Mouse (Mus musculus): Measurements from ENCODE around the gene Gmds. TPM values are rescaled to one million over a fixed set of nuclear protein-coding genes. Genes with fewer than 3 reads are reported as not detected.

Gmds gene
- polyA plus RNA-seq, 1 experiment from 2014 or later = 5.7 TPM

DNA sequence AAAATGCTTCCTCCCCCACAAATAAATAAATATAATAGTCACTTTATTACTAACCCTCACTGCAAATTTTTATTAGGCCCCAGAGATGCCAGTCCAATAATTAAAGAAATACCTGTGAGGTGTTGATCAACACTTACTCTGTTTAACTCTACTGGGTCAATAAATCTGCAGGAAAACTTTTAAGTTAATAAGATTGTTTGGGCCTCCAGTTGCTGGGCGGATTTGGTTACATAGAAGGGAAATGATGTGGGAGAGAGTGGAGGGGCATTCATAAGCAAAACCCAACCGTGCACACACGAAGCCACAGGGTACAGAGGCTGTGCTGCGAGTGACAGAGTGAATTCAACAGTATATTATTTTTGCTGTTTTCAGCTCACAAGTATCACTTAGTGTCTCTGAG lies 345.1 kb downstream of the Gmds start:
- Histone ChIP-seq H3K27ac (no peak overlapping the region), H3K36me3 (ENCODE audit: inconsistent target) (no peaks in the 10 kb centered on the region), H3K4me3 (ENCODE audit: inconsistent target) (no peak overlapping the region), H3K79me2 (ENCODE audit: inconsistent target) (no peaks in the 10 kb centered on the region)
- 76% methylated on average over 4 of the region's 4 CpGs for WGBS (ENCODE audit: missing documents)

DNA sequence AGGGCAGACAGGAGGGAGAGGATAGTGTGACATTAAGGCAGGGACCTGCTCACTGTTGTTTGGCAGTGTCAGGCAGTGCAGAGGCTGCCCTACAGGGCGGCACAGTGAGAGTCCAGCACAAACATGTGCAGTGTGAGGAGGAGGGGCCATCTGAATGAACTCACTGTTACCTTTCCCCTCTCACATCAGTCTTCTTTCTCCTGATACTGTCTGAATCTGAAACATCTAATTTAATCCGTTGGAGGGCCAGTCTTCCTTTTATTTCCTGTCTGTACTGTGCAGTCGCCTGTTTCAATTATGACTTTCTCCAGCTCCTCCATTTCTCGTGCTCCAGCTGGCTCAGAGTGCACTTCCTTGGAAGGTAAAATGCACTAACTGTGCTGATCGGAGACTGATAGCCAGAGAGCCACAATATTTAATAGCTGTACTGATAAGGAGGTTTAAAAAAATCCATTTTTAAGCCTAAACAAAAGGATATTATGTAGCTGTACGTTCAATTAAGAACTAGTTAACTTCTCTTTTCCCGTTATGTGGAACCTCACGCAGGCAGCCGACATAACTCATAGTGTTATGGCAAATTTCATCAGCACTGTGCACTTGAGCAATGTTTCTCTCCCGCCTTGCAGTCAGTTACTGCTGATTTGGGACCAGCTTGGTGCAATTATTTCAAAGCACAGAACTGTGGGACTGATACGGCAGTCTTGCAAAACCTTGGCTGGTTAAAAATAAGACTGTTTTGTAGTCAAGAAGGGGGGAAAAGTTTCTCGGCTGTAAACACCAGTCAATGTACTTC lies 345.9 kb downstream of the Gmds start:
- Histone ChIP-seq H3K27ac (no peak overlapping the region), H3K79me2 (ENCODE audit: inconsistent target) (no peaks in the 10 kb centered on the region), H3K4me3 (ENCODE audit: inconsistent target) (no peak overlapping the region; the same call in 1 of the 2 replicates), H3K36me3 (ENCODE audit: inconsistent target) (no peaks in the 10 kb centered on the region)
- WGBS (ENCODE audit: missing documents) = 14% methylated on average over 12 of the region's 12 CpGs

DNA sequence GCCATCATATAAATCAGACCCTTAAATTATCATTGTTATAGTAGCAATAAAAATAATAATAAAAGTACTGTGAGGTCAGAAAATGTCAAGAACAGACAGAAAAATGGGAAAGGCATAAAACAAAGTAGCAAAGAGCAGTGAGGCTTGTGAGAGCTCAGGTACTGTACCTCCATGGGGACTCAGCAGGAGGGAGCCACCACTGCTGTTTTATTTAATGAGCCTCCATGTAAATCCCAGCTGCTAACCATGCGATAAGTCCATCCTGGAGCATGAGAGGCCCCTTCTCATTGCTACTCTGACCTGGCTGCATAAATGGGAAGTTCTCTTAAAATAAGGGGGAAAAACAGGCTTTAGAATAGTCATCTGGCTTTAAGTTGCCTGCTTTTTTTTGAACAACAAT lies 357.3 kb downstream of the Gmds start:
- WGBS (ENCODE audit: missing documents) = 82% methylated on average over 1 of the region's 1 CpGs
- Histone ChIP-seq H3K27ac (no peak overlapping the region), H3K79me2 (ENCODE audit: inconsistent target) (no peaks in the 10 kb centered on the region), H3K4me3 (ENCODE audit: inconsistent target) (no peak overlapping the region), H3K36me3 (ENCODE audit: inconsistent target) (no peaks in the 10 kb centered on the region)

DNA sequence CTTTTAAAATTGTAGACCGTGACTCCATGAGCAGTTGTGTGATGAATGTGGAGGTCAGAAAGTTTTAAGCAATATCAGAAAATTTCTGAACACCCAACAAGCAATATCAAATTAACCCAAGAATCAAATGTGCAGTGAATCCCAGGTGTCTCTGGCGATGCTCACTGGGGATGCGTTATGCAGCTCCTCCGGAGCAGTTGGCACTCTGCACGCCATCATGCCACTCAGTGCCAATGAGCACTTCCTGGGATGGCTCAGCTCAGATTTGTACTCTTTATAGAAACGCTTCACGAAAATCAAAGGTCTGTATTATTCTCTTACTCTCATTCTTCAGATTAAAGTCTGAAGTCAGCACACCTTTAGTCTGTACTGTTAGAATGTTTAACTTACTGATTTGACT lies 360.4 kb downstream of the Gmds start:
- WGBS (ENCODE audit: missing documents) = 97% methylated on average over 7 of the region's 7 CpGs
- no peaks in the 10 kb centered on the region for H3K79me2 ChIP-seq (ENCODE audit: inconsistent target)
- H3K36me3 ChIP-seq (ENCODE audit: inconsistent target) = no peaks in the 10 kb centered on the region
- no peak overlapping the region for H3K4me3 ChIP-seq (ENCODE audit: inconsistent target)
- no peak overlapping the region for H3K27ac ChIP-seq

DNA sequence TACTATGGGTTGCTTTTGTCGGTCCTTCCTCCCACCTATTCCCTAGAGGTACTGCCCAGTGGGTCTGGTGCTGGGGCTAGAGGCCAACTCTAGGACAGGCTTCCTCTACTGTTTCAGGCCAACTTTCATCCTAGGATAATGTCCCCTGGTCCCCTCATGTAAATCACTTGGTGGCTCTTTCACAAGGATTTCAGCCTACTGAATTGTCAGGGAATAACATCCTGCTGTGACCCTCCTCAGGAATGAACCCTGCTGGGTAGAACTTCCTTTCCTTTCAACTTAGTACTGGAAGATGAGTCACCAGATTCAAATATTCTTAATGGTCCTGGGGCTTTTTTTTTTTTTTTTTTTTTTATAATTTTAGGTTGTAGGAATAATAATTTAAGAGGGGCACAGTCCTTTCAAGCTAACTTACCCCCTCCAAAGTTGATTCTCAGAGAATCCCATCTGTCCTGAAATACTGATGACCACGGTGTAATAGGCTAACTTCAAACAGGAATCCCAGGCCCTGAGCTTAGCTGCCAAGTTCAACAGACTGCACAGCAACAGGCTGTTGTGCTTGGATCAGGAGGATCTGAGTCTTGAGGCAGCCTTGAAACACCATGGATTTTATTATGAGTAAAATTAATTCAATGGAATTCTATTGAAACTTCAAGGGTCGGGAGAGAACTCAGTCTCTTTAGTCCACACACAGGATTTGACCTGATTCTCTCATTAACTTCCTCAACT lies 363.6 kb downstream of the Gmds start:
- H3K36me3 ChIP-seq (ENCODE audit: inconsistent target) = no peaks in the 10 kb centered on the region
- H3K27ac ChIP-seq = no peak overlapping the region
- H3K4me3 ChIP-seq (ENCODE audit: inconsistent target) = no peak overlapping the region
- no peaks in the 10 kb centered on the region for H3K79me2 ChIP-seq (ENCODE audit: inconsistent target)
- WGBS (ENCODE audit: missing documents) = 92% methylated on average over 3 of the region's 3 CpGs

DNA sequence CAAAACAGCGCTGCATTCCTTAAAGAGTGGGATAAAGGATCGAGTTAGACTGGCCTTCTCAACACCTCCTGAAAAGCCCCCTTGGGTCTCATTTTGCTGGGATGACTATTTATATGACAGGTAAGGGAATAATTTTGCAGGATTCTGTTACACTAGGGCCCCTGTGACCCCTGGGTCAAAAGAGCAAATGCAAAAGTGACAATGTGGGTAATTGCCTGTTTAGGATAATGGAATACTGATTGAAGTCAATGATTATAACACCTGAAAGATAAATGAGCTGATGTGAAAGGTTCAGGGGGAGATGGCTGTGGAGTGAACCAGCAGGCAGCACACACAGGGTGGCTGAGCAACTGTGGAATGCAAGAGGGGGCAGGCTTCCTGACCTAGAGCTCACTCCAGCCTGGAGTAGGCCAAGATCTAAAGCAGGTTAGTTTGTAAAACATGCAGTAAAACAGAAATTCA lies 367.5 kb downstream of the Gmds start:
- H3K27ac ChIP-seq = no peak overlapping the region
- H3K36me3 ChIP-seq (ENCODE audit: inconsistent target) = no peaks in the 10 kb centered on the region
- no peak overlapping the region for H3K4me3 ChIP-seq (ENCODE audit: inconsistent target)
- no peaks in the 10 kb centered on the region for H3K79me2 ChIP-seq (ENCODE audit: inconsistent target)
- 94% methylated on average over 2 of the region's 2 CpGs for WGBS (ENCODE audit: missing documents)

DNA sequence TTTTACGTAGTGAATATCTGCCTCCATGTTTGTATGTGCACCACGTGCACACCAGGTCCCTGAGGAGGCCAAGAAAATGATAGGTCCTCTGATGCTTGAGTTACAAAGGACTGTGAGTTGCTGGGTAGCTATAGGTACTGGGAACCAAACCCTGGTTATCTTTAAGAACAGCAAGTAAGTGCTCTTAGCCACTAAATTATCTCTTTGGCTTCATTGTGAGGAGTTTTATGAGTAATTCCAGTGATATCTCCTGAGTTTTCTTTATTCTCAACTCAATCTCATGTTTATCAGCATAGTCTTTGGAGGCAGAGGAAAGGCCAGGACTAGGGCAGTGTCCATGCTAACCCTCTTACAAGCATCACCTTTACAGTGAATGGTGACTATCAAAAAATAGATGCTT lies 370.3 kb downstream of the Gmds start:
- 97% methylated on average over 2 of the region's 2 CpGs for WGBS (ENCODE audit: missing documents)
- Histone ChIP-seq H3K4me3 (ENCODE audit: inconsistent target) (no peak overlapping the region), H3K27ac (no peak overlapping the region), H3K36me3 (ENCODE audit: inconsistent target) (no peaks in the 10 kb centered on the region), H3K79me2 (ENCODE audit: inconsistent target) (no peaks in the 10 kb centered on the region)

DNA sequence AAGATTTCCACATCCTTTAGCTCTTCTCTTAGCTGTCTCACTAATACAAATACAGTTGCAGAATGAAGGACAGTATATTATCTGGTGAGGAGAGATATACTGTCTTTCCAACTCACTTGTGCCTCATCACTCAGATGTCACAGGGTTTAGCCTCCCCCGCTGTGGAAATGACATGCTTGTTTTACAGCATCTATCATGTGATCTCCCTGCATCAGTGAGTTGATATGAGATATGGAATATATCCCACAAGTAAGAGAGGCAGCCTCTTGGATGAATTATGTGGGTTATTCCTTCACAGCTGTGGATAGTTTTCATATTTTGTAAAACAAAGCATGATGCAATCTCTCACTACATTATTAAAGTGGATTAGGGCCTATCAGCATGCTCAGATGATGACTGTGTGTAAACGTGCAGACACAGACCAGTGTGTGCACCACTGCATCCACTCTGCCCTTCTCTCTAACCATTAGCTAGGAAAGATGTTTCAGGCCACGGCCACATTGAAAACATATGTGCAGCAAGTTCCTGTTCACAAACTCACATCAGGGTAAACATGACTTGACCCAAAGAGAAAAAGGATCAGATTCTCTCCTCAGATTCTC lies 371.5 kb downstream of the Gmds start:
- Histone ChIP-seq H3K36me3 (ENCODE audit: inconsistent target) (no peaks in the 10 kb centered on the region), H3K79me2 (ENCODE audit: inconsistent target) (no peaks in the 10 kb centered on the region), H3K4me3 (ENCODE audit: inconsistent target) (no peak overlapping the region), H3K27ac (no peak overlapping the region)
- WGBS (ENCODE audit: missing documents) = 79% methylated on average over 3 of the region's 3 CpGs

DNA sequence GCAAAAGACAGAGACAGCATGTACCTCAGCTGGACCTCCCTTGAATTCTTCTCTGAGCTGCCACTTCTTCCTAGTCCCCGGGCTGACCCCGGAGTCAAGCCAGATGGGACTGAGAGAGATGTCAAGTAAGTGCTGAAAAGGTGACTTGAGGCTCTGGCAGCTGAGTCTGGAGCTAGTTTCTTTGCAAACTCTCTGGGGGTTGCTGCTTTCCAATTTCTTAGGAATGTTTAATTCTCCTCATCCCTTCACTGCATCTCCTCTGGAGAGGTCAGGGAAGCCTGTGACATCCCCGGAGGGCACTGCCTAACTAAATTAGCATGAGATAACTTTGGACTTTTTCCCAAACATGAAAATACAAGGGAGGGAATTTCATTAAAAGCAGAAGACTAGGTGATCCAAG lies 378.0 kb downstream of the Gmds start:
- Histone ChIP-seq H3K27ac (no peak overlapping the region), H3K79me2 (ENCODE audit: inconsistent target) (no peaks in the 10 kb centered on the region), H3K36me3 (ENCODE audit: inconsistent target) (no peaks in the 10 kb centered on the region), H3K4me3 (ENCODE audit: inconsistent target) (no peak overlapping the region)
- 94% methylated on average over 3 of the region's 3 CpGs for WGBS (ENCODE audit: missing documents)

DNA sequence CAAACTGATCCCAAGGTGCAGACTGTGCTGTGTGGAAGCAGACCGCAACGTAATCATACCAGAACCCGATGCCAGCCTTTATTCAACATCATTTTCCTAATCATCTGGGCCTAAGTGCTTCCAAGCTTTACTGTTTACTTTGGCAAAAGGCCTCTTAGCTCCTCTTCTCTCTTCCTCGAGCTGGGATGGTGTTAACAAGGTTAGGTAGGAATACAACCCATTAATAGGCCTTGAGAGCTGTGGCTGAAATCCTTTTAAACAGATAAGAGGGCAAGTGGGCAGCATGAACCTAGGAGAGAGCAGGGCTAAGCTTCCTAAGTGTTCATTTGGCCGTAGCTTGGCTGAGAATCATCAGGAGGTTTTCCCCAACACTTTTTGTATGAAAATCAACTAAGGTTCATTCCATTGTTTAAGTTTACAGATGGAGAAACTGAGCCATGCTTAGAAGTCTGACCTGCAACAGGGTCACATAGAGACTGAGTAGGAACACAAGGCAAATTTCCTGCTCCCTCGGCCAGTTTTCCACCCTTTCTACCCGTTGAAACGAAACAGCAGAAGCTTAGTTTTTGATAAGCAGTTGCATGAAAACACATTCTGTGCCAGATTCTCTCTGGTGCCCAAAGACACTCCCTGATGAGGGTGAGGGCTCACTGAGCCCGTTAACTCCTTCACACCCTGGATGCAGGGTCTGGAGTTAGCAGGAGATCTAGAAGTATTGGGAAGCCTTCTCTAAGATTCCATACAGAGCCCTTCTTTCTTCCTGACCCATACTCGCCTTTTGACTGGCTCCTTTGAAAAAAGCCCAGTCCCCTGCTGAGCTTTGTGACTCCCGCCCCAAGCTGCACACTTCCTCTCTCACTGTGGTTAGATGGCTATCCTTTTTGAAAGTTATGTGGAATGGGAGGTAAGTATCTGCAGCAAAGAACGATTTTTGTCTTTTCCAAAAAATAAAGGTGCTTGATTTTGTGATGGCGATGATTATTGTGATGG lies 379.9 kb downstream of the Gmds start:
- H3K36me3 ChIP-seq (ENCODE audit: inconsistent target) = no peaks in the 10 kb centered on the region
- WGBS (ENCODE audit: missing documents) = 72% methylated on average over 13 of the region's 13 CpGs
- H3K4me3 ChIP-seq (ENCODE audit: inconsistent target) = no peak overlapping the region

DNA sequence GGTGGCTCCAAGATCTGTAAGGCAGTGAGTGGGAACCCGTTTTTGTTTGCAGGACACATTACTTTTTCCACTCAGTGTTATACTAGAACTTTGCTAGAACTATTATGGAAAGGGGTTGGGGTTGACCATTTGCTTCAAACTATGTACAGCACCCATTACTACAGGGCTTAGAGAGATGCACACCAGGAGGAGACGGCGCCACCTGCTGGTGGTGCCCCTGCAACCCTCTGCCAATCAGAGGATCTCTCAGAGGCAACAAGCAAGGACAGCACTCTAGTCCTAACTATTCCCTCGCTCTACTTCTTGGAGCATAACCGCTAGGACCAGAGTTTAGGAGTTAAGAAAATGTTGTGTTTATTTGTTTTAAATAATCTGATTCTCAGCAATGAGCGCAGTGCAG lies 382.0 kb downstream of the Gmds start:
- WGBS (ENCODE audit: missing documents) = 88% methylated on average over 6 of the region's 6 CpGs
- Histone ChIP-seq H3K4me3 (ENCODE audit: inconsistent target) (no peak overlapping the region), H3K79me2 (ENCODE audit: inconsistent target) (no peaks in the 10 kb centered on the region), H3K27ac (no peak overlapping the region), H3K36me3 (ENCODE audit: inconsistent target) (no peaks in the 10 kb centered on the region)

More for the DNA sequence above, 379.9 kb downstream of the Gmds start:
- Histone ChIP-seq H3K79me2 (ENCODE audit: inconsistent target) (no peaks in the 10 kb centered on the region), H3K27ac (no peak overlapping the region)

DNA sequence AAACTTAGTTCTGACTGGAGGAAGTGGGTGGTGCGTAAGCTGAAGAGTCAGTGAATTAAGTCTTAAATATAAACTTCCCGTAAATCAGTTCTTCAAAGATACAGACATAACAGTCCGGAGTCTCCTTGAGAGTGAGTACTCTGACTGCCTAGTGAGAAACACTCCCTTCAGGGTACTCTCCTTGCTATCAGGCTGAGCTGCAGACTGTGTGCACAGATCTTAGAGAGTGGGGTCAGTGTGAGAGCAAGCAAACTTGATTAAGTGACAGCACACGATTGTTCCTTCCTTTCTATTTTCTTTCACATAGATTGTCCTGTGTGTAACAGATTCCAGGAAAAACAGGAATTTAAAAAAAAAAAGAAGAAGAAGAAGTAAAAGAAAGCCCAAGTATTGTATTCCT lies 382.4 kb downstream of the Gmds start:
- Histone ChIP-seq H3K36me3 (ENCODE audit: inconsistent target) (no peaks in the 10 kb centered on the region), H3K27ac (no peak overlapping the region), H3K4me3 (ENCODE audit: inconsistent target) (no peak overlapping the region), H3K79me2 (ENCODE audit: inconsistent target) (no peaks in the 10 kb centered on the region)
- WGBS (ENCODE audit: missing documents) = 97% methylated on average over 4 of the region's 4 CpGs

DNA sequence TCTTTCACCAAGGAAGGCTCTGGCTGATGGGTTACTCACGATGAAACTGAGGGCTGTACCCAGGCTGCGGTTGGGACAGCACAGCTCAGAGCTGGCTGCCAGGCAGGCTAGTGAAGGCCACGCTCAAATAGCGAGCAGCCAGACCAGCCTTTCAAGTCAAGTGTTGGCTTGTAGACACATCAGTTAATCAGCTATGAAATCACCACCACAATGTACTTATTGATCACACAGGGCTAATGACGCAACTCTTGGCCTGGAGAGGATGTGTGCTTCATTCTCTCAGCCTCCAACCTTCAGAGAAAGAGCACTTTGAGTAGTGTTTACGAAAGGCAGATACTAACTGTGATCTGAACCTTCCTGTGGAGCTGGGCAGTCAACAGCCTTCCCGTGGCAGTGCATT lies 383.4 kb downstream of the Gmds start:
- no peak overlapping the region for H3K4me3 ChIP-seq (ENCODE audit: inconsistent target)
- no peaks in the 10 kb centered on the region for H3K79me2 ChIP-seq (ENCODE audit: inconsistent target)
- H3K36me3 ChIP-seq (ENCODE audit: inconsistent target) = no peaks in the 10 kb centered on the region
- H3K27ac ChIP-seq = no peak overlapping the region
- WGBS (ENCODE audit: missing documents) = 95% methylated on average over 7 of the region's 7 CpGs

DNA sequence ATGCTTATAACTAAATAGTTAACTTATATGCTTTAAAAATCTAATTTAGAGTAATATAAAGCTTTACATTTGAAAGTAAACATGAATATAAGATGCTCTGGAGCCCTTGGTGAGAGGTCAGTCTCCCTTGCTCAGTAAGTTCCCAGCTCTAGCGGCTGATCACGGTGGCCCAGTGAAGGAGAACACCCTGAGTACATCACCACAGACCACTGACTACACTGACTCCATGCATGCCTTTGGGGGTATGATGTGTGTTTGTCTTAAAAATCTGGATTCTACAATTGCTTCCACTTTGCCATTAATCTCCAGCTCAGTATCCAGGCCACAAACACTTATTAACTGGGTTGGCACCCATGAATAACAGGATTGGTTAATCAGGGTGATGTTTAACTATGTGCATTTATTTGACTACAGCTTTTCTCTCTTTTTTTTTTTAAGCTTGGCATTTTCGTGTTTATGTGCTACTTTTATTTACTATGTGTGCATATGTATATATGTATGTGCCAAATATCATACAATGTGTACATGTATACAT lies 393.8 kb downstream of the Gmds start:
- no peaks in the 10 kb centered on the region for H3K36me3 ChIP-seq (ENCODE audit: inconsistent target)
- WGBS (ENCODE audit: missing documents) = 100% methylated on average over 3 of the region's 3 CpGs
- H3K79me2 ChIP-seq (ENCODE audit: inconsistent target) = no peaks in the 10 kb centered on the region
- H3K4me3 ChIP-seq (ENCODE audit: inconsistent target) = no peak overlapping the region
- H3K27ac ChIP-seq = no peak overlapping the region
